Mouse (Mus musculus): ENCODE data around the gene Gm9376.

DNA sequence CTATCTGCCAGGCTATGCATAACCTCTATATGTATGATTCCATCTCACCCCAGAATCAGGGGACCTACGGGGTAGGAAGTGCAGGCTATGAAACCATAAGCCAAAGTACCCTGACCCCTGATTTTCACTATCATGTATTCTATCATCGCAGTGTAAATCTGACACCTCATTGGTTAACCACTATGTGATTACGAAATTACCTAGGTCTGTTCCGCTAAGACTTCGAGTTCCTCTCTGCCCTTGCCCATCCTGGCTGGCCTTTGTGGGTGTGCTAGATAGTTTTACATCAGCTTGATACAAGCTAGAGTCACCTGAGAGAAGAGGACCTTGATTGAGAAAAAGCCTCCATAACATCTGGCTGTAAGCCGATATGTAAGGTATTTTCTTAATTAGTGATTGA lies 23.2 kb downstream of the Gm9376 start:
- no peak for TF ChIP-seq CTCF (conservative IDR thresholded peaks at IDR 0.05; ENCODE audit: low read length)
- TF ChIP-seq POU5F1 (IDR thresholded peaks at IDR 0.05; ENCODE audit: borderline replicate concordance, low read length), result no peak
